Mouse (Mus musculus): ENCODE results near the gene Smad1.
A peak's percentile ranks its signal among the peaks of the same experiment; 100 is the strongest.

Gene Smad1

GRCm38 (mm10) chr8:79384276-79385271 lies 14.7 kb downstream of the Smad1 start:
- no peak for DNase-seq (ENCODE audit: low read depth, low spot score)

- DNase-seq (ENCODE audit: low read depth, low spot score), result no peak
Observed at GRCm38 (mm10) chr8:79382857-79383262, 16.5 kb downstream of the Smad1 start.

GRCm38 (mm10) chr8:79381771-79382170 lies 17.5 kb downstream of the Smad1 start:
- peak; percentile 58 for DNase-seq (ENCODE audit: low read depth, low spot score)

GRCm38 (mm10) chr8:79380386-79380785 lies 18.9 kb downstream of the Smad1 start:
- no peak for DNase-seq (ENCODE audit: low read depth, low spot score)

GRCm38 (mm10) chr8:79379971-79380370 lies 19.3 kb downstream of the Smad1 start:
- no peak for DNase-seq (ENCODE audit: low read depth, low spot score)

GRCm38 (mm10) chr8:79376648-79377047 lies 22.7 kb downstream of the Smad1 start:
- no peak for DNase-seq (ENCODE audit: low read depth, low spot score)

GRCm38 (mm10) chr8:79375775-79376123 lies 23.6 kb downstream of the Smad1 start:
- no peak for DNase-seq (ENCODE audit: low read depth, low spot score)

- DNase-seq (ENCODE audit: low read depth, low spot score), result no peak
Observed at GRCm38 (mm10) chr8:79375074-79375774, 24.1 kb downstream of the Smad1 start.

- DNase-seq (ENCODE audit: low read depth, low spot score), result no peak
Observed at GRCm38 (mm10) chr8:79374410-79374809, 24.9 kb downstream of the Smad1 start.

- no peak for DNase-seq (ENCODE audit: low read depth, low spot score)
Observed at GRCm38 (mm10) chr8:79373563-79373962, 25.8 kb downstream of the Smad1 start.

GRCm38 (mm10) chr8:79372960-79373359 lies 26.4 kb downstream of the Smad1 start:
- no peak for DNase-seq (ENCODE audit: low read depth, low spot score)

GRCm38 (mm10) chr8:79372521-79372920 lies 26.8 kb downstream of the Smad1 start:
- no peak for DNase-seq (ENCODE audit: low read depth, low spot score)

- no peak for DNase-seq (ENCODE audit: low read depth, low spot score)
Observed at GRCm38 (mm10) chr8:79372084-79372483, 27.2 kb downstream of the Smad1 start.

GRCm38 (mm10) chr8:79370646-79371290 lies 28.6 kb downstream of the Smad1 start:
- no peak for DNase-seq (ENCODE audit: low read depth, low spot score)

- no peak for DNase-seq (ENCODE audit: low read depth, low spot score)
Observed at GRCm38 (mm10) chr8:79369163-79369562, 30.2 kb downstream of the Smad1 start.

GRCm38 (mm10) chr8:79367959-79368358 lies 31.4 kb downstream of the Smad1 start:
- no peak for DNase-seq (ENCODE audit: low read depth, low spot score)

- no peak for DNase-seq (ENCODE audit: low read depth, low spot score)
Observed at GRCm38 (mm10) chr8:79367350-79367749, 32.0 kb downstream of the Smad1 start.

GRCm38 (mm10) chr8:79366227-79366626 lies 33.1 kb downstream of the Smad1 start:
- DNase-seq (ENCODE audit: low read depth, low spot score), result no peak

GRCm38 (mm10) chr8:79365707-79366106 lies 33.6 kb downstream of the Smad1 start:
- DNase-seq (ENCODE audit: low read depth, low spot score), result no peak

- no peak for DNase-seq (ENCODE audit: low read depth, low spot score)
Observed at GRCm38 (mm10) chr8:79364806-79365205, 34.5 kb downstream of the Smad1 start.

GRCm38 (mm10) chr8:79362430-79362829 lies 36.9 kb downstream of the Smad1 start:
- no peak for DNase-seq (ENCODE audit: low read depth, low spot score)
